Mouse (Mus musculus) cerebellum, adult 9-11 months (tissue): ENCODE data around the gene Mtx3.
A peak's percentile ranks its signal among the peaks of the same experiment; 100 is the strongest.

Source experiments
- DNase-seq: peaks from one replicate; pipeline ENCODE4 v3.0.0; 2022

Gene Mtx3

DNA sequence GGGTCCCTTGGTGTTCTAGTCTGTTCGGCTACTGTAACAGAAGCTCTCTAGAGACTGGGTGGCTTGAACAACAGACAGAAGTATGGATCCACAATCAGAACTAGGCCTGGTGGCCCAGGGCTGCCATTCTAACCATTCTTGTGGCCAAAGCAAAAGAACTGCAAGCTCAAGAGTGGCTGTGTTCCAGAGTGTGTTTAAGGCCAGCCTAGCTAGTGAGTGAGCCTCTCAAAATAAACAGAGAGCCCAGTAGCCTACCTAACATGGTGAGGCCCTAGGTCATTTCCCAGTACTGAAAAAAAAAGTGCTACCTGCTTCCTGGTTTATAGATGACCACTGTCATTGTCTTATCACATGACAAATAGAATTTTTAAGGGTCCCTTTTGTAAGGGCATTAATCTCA lies 39.6 kb downstream of the Mtx3 start:
- DNase-seq, result no peak

GRCm38 (mm10) chr13:92884930-92885329 lies 40.4 kb downstream of the Mtx3 start:
- DNase-seq, result no peak

DNA sequence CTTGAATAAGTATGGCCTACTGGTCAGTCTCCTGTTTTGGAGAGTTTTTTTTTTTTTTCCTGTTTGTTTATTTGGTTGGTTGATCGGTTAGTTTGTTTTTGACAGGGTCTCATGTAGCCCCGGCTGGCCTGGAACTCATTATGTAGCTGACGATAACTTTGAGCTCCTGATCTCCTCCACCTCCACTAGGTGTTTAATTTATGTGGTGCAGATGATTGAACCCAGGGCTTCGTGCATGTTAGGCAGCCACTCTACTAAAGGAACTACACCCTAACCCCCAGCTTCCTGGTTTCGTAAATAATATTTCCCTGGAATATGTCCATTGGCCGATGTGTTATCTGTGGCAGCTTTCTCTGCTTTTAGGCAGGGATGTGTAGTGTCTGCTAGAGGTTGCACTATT lies 54.5 kb downstream of the Mtx3 start:
- no peak for DNase-seq

DNA sequence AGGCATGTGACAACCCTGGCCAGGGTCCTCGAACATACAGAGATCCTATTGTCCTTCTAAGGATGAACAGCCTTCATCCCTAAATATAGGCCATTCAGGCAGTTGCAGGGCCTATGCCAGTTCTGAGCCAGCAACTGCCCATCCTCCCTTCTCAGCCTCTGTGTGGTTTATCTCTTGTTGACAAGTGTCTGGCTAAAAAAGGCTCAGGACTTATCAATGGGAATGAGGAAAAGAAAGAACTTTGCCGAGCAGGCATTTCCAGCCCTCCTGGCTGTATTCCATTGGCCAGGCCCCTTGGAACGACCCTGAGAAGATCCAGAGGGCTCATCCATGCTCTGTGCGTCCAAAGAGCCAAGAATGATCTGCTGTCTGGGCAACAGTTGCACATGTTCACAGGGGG lies 58.7 kb downstream of the Mtx3 start:
- DNase-seq, result no peak

GRCm38 (mm10) chr13:92905944-92906343 lies 61.4 kb downstream of the Mtx3 start:
- peak; percentile 54 for DNase-seq

- DNase-seq, result no peak
Measured at GRCm38 (mm10) chr13:92907366-92907765, 62.8 kb downstream of the Mtx3 start.
